Mouse (Mus musculus): ENCODE measurements around the gene Trim60. TPM values are rescaled to one million over a fixed set of nuclear protein-coding genes. Genes with fewer than 3 reads are reported as not detected.

Gene Trim60
- polyA plus RNA-seq, 1 experiment: 0.05 TPM

- Histone ChIP-seq H3K4me3 (ENCODE audit: control insufficient read depth, low read depth, low read length) (no peak within 1 kb of the TSS), H3K27me3 (ENCODE audit: control insufficient read depth, insufficient read depth, low read length) (no peaks in the 10 kb centered on the region), H3K36me3 (ENCODE audit: control insufficient read depth, insufficient read depth, low read length) (no peaks in the 10 kb centered on the region), H3K4me1 (ENCODE audit: control insufficient read depth, insufficient read depth, low read length) (no peaks in the 10 kb centered on the region), H3K27ac (ENCODE audit: control insufficient read depth, insufficient read depth, low read depth, low read length) (no peak within 1 kb of the TSS)
- TF ChIP-seq CTCF (IDR thresholded peaks at IDR 0.05; ENCODE audit: control insufficient read depth, insufficient read depth, insufficient replicate concordance, low read depth, low read length) (no peak), POLR2A (IDR thresholded peaks at IDR 0.05; ENCODE audit: control insufficient read depth, low read depth, low read length) (no peak)
These were observed 30.7 kb downstream of the Trim60 start, which contains the start of gene Trim75 for GRCm38 (mm10) chr8:64987731-64988130. Gene Trim75 (minus strand): TSS chr8:64987831.

- Histone ChIP-seq H3K27ac (ENCODE audit: control insufficient read depth, insufficient read depth, low read depth, low read length) (no peak overlapping the region), H3K36me3 (ENCODE audit: control insufficient read depth, insufficient read depth, low read length) (no peaks in the 10 kb centered on the region), H3K4me3 (ENCODE audit: control insufficient read depth, low read depth, low read length) (no peak overlapping the region), H3K27me3 (ENCODE audit: control insufficient read depth, insufficient read depth, low read length) (no peaks in the 10 kb centered on the region), H3K4me1 (ENCODE audit: control insufficient read depth, insufficient read depth, low read length) (no peaks in the 10 kb centered on the region)
- TF ChIP-seq POLR2A (IDR thresholded peaks at IDR 0.05; ENCODE audit: control insufficient read depth, low read depth, low read length): no peak
- TF ChIP-seq CTCF (IDR thresholded peaks at IDR 0.05; ENCODE audit: control insufficient read depth, insufficient read depth, insufficient replicate concordance, low read depth, low read length): no peak
These were observed 35.1 kb downstream of the Trim60 start for GRCm38 (mm10) chr8:64983150-64983897.

GRCm38 (mm10) chr8:64962836-64963235 is 55.5 kb downstream of the Trim60 start:
- Histone ChIP-seq H3K27ac (ENCODE audit: control insufficient read depth, insufficient read depth, low read depth, low read length) (no peak overlapping the region), H3K4me1 (ENCODE audit: control insufficient read depth, insufficient read depth, low read length) (no peaks in the 10 kb centered on the region), H3K4me3 (ENCODE audit: control insufficient read depth, low read depth, low read length) (no peak overlapping the region), H3K36me3 (ENCODE audit: control insufficient read depth, insufficient read depth, low read length) (no peaks in the 10 kb centered on the region), H3K27me3 (ENCODE audit: control insufficient read depth, insufficient read depth, low read length) (no peaks in the 10 kb centered on the region)
- TF ChIP-seq CTCF (IDR thresholded peaks at IDR 0.05; ENCODE audit: control insufficient read depth, insufficient read depth, insufficient replicate concordance, low read depth, low read length): no peak
- no peak for TF ChIP-seq POLR2A (IDR thresholded peaks at IDR 0.05; ENCODE audit: control insufficient read depth, low read depth, low read length)

GRCm38 (mm10) chr8:64959025-64959424 is 59.4 kb downstream of the Trim60 start:
- no peaks in the 10 kb centered on the region for H3K4me1 ChIP-seq (ENCODE audit: control insufficient read depth, insufficient read depth, low read length)
- no peak overlapping the region for H3K4me3 ChIP-seq (ENCODE audit: control insufficient read depth, low read depth, low read length)
- H3K27me3 ChIP-seq (ENCODE audit: control insufficient read depth, insufficient read depth, low read length): no peaks in the 10 kb centered on the region
- TF ChIP-seq CTCF (IDR thresholded peaks at IDR 0.05; ENCODE audit: control insufficient read depth, insufficient read depth, insufficient replicate concordance, low read depth, low read length) (no peak), POLR2A (IDR thresholded peaks at IDR 0.05; ENCODE audit: control insufficient read depth, low read depth, low read length) (no peak)
- H3K36me3 ChIP-seq (ENCODE audit: control insufficient read depth, insufficient read depth, low read length): no peaks in the 10 kb centered on the region
- H3K27ac ChIP-seq (ENCODE audit: control insufficient read depth, insufficient read depth, low read depth, low read length): no peak overlapping the region

GRCm38 (mm10) chr8:64952101-64952500 is 66.3 kb downstream of the Trim60 start:
- TF ChIP-seq CTCF (IDR thresholded peaks at IDR 0.05; ENCODE audit: control insufficient read depth, insufficient read depth, insufficient replicate concordance, low read depth, low read length) (no peak), POLR2A (IDR thresholded peaks at IDR 0.05; ENCODE audit: control insufficient read depth, low read depth, low read length) (no peak)
- Histone ChIP-seq H3K27ac (ENCODE audit: control insufficient read depth, insufficient read depth, low read depth, low read length) (no peak overlapping the region), H3K4me3 (ENCODE audit: control insufficient read depth, low read depth, low read length) (no peak overlapping the region), H3K36me3 (ENCODE audit: control insufficient read depth, insufficient read depth, low read length) (no peaks in the 10 kb centered on the region), H3K4me1 (ENCODE audit: control insufficient read depth, insufficient read depth, low read length) (peaks cover 2% of the 10 kb centered on the region; the same call in 1 of the 2 replicates), H3K27me3 (ENCODE audit: control insufficient read depth, insufficient read depth, low read length) (no peaks in the 10 kb centered on the region)

Other genes with a start within 250 kb of the Trim60 start
- 2.3 and 2.5 TPM in 2 replicates for gene Klhl2, start 168.6 kb downstream of the Trim60 start, polyA plus RNA-seq (2012; rRNA removed)
- gene Tmem192, start 71.4 kb downstream of the Trim60 start, polyA plus RNA-seq (2012; rRNA removed): 19.9 TPM in 2 replicates
- not detected in 2 replicates for gene Trim75, start 30.8 kb downstream of the Trim60 start, polyA plus RNA-seq (2012; rRNA removed)
- 0.06 TPM in 1 of 2 replicates, not detected in the other for gene Trim61, start 61 bp downstream of the Trim60 start, polyA plus RNA-seq (2012; rRNA removed)
- not detected in 2 replicates for gene Apela, start 18.8 kb upstream of the Trim60 start, polyA plus RNA-seq (2012; rRNA removed)
- gene Gm10663, start 56.4 kb upstream of the Trim60 start, polyA plus RNA-seq (2012; rRNA removed): not detected in 2 replicates
- not detected in 2 replicates for gene BC030870, start 111.0 kb upstream of the Trim60 start, polyA plus RNA-seq (2012; rRNA removed)